Mouse (Mus musculus): ENCODE measurements around the gene Ndst4.

- TF ChIP-seq CTCF (IDR thresholded peaks at IDR 0.05; ENCODE audit: low read depth, low read length) = no peak
- TF ChIP-seq EP300 (IDR thresholded peaks at IDR 0.05; ENCODE audit: insufficient read depth, low read depth, low read length) = no peak
- TF ChIP-seq POLR2A (IDR thresholded peaks at IDR 0.05; ENCODE audit: insufficient read depth, low read length) = no peak
Observed at GRCm38 (mm10) chr3:125673997-125674794, 270.3 kb downstream of the Ndst4 start.
